Mouse (Mus musculus) heart, postnatal 4 days (tissue): Measurements from ENCODE around the gene Efcab14. TPM values are rescaled to one million over a fixed set of nuclear protein-coding genes. Genes with fewer than 3 reads are reported as not detected.

ENCODE experiments used
- DNase-seq: peaks from one replicate; pipeline ENCODE4 v3.0.0; 2021
- total RNA-seq, 2 experiments: library from RNA; stranded (reverse); gene quantifications; 2 replicates each; pipeline ENCODE4 v1.2.3; 2021

The Efcab14 gene
- total RNA-seq, 2 experiments from 2014 or later: 33.4 to 35.2 TPM

- no peak for DNase-seq
These were observed 42.7 kb downstream of the Efcab14 start for GRCm38 (mm10) chr4:115780269-115780668.

GRCm38 (mm10) chr4:115780918-115781317, 43.4 kb downstream of the Efcab14 start, which contains the start of gene Tex38:
Gene Tex38, minus strand, starts transcription at chr4:115781018.
- no peak for DNase-seq

GRCm38 (mm10) chr4:115782026-115782805, 44.7 kb downstream of the Efcab14 start:
- DNase-seq: no peak

GRCm38 (mm10) chr4:115784769-115785510, 47.4 kb downstream of the Efcab14 start, which contains the start of gene Atpaf1:
Gene Atpaf1, plus strand, starts transcription at chr4:115784812.
- DNase-seq: peak; percentile 84

GRCm38 (mm10) chr4:115785511-115786034, 48.0 kb downstream of the Efcab14 start:
- no peak for DNase-seq

- no peak for DNase-seq
These were observed 53.3 kb downstream of the Efcab14 start for GRCm38 (mm10) chr4:115790864-115791263.

- no peak for DNase-seq
These were observed 57.8 kb downstream of the Efcab14 start for GRCm38 (mm10) chr4:115795360-115795759.

GRCm38 (mm10) chr4:115799981-115800380, 62.4 kb downstream of the Efcab14 start:
- DNase-seq: no peak

GRCm38 (mm10) chr4:115812326-115812725, 74.8 kb downstream of the Efcab14 start:
- no peak for DNase-seq

GRCm38 (mm10) chr4:115815606-115816005, 78.1 kb downstream of the Efcab14 start:
- DNase-seq: no peak

- DNase-seq: no peak
These were observed 82.7 kb downstream of the Efcab14 start for GRCm38 (mm10) chr4:115820199-115820598.

GRCm38 (mm10) chr4:115820944-115821343, 83.4 kb downstream of the Efcab14 start:
- DNase-seq: no peak

- DNase-seq: no peak
These were observed 83.9 kb downstream of the Efcab14 start for GRCm38 (mm10) chr4:115821431-115821830.

- DNase-seq: peak; percentile 50
These were observed 84.4 kb downstream of the Efcab14 start for GRCm38 (mm10) chr4:115821928-115822327.

GRCm38 (mm10) chr4:115824178-115824577, 86.6 kb downstream of the Efcab14 start:
- DNase-seq: no peak

GRCm38 (mm10) chr4:115825271-115825670, 87.7 kb downstream of the Efcab14 start:
- no peak for DNase-seq

Other genes starting within 250 kb of the Efcab14 start
- not detected for gene Cyp4a14, start 241.6 kb upstream of the Efcab14 start, total RNA-seq
- under 1 TPM in 1 of 2 experiments, not detected in 1; 0.12 TPM for gene Cyp4a10, start 219.5 kb upstream of the Efcab14 start, total RNA-seq
- not detected for gene Cyp4a31, start 174.1 kb upstream of the Efcab14 start, total RNA-seq
- not detected for gene Cyp4a32, start 136.8 kb upstream of the Efcab14 start, total RNA-seq
- 10 to 100 TPM in 1 of 2 experiments, 1 to 10 TPM in 1; 9.0 to 10.2 TPM for gene Cyp4b1, start 90.0 kb upstream of the Efcab14 start, total RNA-seq
- gene Tex38, start 43.3 kb downstream of the Efcab14 start, total RNA-seq: 1 to 10 TPM in 1 of 2 experiments, under 1 TPM in 1; 0.60 to 1.2 TPM
- 10 to 100 TPM; 56.1 to 59.3 TPM for gene Atpaf1, start 47.1 kb downstream of the Efcab14 start, total RNA-seq
- gene Mob3c, start 90.3 kb downstream of the Efcab14 start, total RNA-seq: 1 to 10 TPM; 6.3 to 8.1 TPM
- 10 to 100 TPM; 22.1 to 23.6 TPM for gene Mknk1, start 101.5 kb downstream of the Efcab14 start, total RNA-seq
- gene Kncn, start 146.7 kb downstream of the Efcab14 start, total RNA-seq: not detected
- gene 6430628N08Rik, start 152.9 kb downstream of the Efcab14 start, total RNA-seq: not detected
- gene Dmbx1, start 202.2 kb downstream of the Efcab14 start, total RNA-seq: not detected